Mouse (Mus musculus) kidney, postnatal 10 days (tissue): ENCODE results near the gene Olfr1031.
A peak's percentile ranks its signal among the peaks of the same experiment; 100 is the strongest.
"Not testable (repeated sequence)": the region's sequence is repeated elsewhere in the genome, so short reads cannot be mapped to it uniquely, and the experiment has no call there.

ENCODE experiments used
- DNase-seq: peaks from one replicate; pipeline ENCODE4 v3.0.0; 2021; ENCODE audit warnings: mixed read lengths

The Olfr1031 gene

GRCm38 (mm10) chr2:85990004-85990403 is at the start of gene Olfr1031:
Olfr1031 (plus strand) TSS chr2:85990304.
- no peak for DNase-seq

GRCm38 (mm10) chr2:85950137-85950536 is 40.0 kb upstream of the Olfr1031 start, which contains the start of gene Olfr1028:
Olfr1028 (plus strand) TSS chr2:85950437.
- DNase-seq: no peak

GRCm38 (mm10) chr2:85973595-85973994 is 16.5 kb upstream of the Olfr1031 start, which contains the start of gene Olfr1029:
Olfr1029 (plus strand) TSS chr2:85973895.
- no peak for DNase-seq

DNA sequence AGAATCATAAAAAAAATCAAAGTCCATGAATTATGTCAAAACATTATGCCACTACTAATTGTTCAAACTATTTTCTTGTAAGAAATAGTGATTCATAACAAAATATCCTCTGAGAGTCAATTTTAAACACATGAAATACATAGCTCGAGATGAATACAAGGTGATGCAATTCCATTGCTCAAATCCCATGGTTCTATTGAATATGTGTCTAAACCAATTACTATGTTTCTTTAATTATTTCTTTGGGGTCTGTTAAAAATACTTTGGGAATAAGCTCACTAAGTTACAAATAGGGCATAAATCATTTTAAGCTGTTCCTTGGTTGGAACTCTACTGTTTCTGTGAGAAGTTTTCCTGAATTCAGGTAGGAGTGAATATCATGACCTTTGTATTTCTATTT is 11.1 kb upstream of the Olfr1031 start, which contains the start of gene Olfr1030:
TSS of gene Olfr1030 (plus strand) at position 301 of the 400 bp plus-strand sequence.
- no peak for DNase-seq

GRCm38 (mm10) chr2:86005240-86005639 is 15.1 kb downstream of the Olfr1031 start, which contains the start of gene Olfr1032:
Olfr1032 (plus strand) TSS chr2:86005540.
- no peak for DNase-seq

DNA sequence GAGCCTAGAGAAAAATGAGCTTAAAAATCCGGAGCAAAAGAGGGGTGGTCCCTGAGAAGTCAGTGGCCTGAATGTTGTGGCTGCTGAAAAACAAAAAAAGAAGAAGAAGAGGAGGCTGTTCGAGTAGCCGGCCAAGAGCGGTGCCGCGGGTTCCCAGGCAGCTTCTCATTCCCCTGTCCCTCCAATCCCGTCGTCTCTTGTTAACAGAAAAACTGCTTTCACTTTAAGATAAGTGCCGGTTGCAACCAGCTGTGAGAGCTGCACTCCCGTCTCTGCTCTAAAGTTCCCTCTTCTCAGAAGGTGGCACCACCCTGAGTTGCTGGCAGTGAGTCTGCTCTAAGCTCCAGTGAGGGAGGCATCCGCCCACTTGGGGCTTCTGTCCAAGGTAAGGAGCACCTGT is 30.3 kb downstream of the Olfr1031 start, which contains the start of gene Olfr1033:
TSS of gene Olfr1033 (plus strand) at position 228 of the 400 bp plus-strand sequence.
- peak; percentile 23 for DNase-seq

DNA sequence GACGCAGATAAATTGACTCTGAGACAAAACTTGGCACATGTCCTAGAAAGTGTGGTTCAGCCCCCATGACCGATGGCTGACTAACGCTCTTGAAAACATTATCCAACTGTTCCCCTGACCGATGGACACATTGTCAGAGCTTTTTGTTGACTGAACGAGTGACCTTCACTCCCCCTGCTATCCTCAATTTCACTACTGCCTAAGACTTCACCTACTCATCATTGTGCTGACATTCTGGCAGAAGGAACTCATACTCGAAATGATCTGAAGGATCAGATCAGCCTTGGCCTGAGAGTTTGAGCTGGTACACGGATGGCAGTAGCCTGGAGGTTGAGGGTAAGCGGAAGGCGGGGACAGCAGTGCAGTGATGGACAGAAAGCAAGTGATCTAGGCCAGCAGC is 31.4 kb downstream of the Olfr1031 start:
- DNase-seq: not testable (repeated sequence)
